Mouse (Mus musculus) lung, embryonic 14.5 days (tissue): ENCODE measurements around the gene Pdx1. TPM values are rescaled to one million over a fixed set of nuclear protein-coding genes. Genes with fewer than 3 reads are reported as not detected.

Source experiments
- ATAC-seq: fragments of 200-750 bp; cut with Nextera tagmentation; 2 replicates; pipeline ENCODE4 v1.8.0; 2017; ENCODE audit warnings: mild to moderate bottlenecking, moderate TSS enrichment, moderate library complexity; ENCODE audit not compliant: insufficient read depth
- DNase-seq: peaks from one replicate; pipeline ENCODE4 v3.0.0-alpha.2; 2015
- H3K27ac ChIP-seq: fragments of 300-500 bp; sonication (generic); 2 replicates; pipeline ENCODE4 v1.5.1; 2014; ENCODE audit warnings: low read depth, mild to moderate bottlenecking, moderate library complexity
- H3K27me3 ChIP-seq: fragments of 300-500 bp; sonication (generic); 2 replicates; pipeline ENCODE4 v1.6.1; 2014; ENCODE audit warnings: low read length, control low read depth; ENCODE audit not compliant: insufficient read depth
- H3K36me3 ChIP-seq: fragments of 300-500 bp; sonication (generic); 2 replicates; pipeline ENCODE4 v1.6.1; 2014; ENCODE audit warnings: control low read depth; ENCODE audit not compliant: insufficient read depth
- H3K4me1 ChIP-seq: fragments of 300-500 bp; sonication (generic); 2 replicates; pipeline ENCODE4 v1.6.1; 2014; ENCODE audit warnings: antibody characterized with exemption, control low read depth; ENCODE audit not compliant: insufficient read depth
- H3K4me2 ChIP-seq: fragments of 300-500 bp; sonication (generic); 2 replicates; pipeline ENCODE4 v1.6.1; 2014; ENCODE audit warnings: mild to moderate bottlenecking
- H3K4me3 ChIP-seq: fragments of 300-500 bp; sonication (generic); 2 replicates; pipeline ENCODE4 v1.5.1; 2014; ENCODE audit warnings: low read depth, low read length
- H3K9ac ChIP-seq: fragments of 300-500 bp; sonication (generic); 2 replicates; pipeline ENCODE4 v1.6.1; 2014
- H3K9me3 ChIP-seq: fragments of 300-500 bp; sonication (generic); 2 replicates; pipeline ENCODE4 v1.6.1; 2016; ENCODE audit warnings: low read depth, low read length, control low read depth
- CTCF ChIP-seq: IDR thresholded peaks from 2 replicates; pipeline ENCODE4 v1.5.1; 2016; ENCODE audit warnings: antibody characterized with exemption, low read depth
- WGBS: fragments of 180-500 bp; shearing (Covaris S2); extraction: QIAGEN DNeasy Blood & Tissue Kit; methylation state at CpG from one replicate; pipeline ENCODE4 v1.1.7; 2014; 5-methylcytosine and 5-hydroxymethylcytosine counted together
- polyA plus RNA-seq: library from polyadenylated mRNA; unstranded; fragments of >200 nt; fragmentation: Nextera tagmentation; extraction: Ambion mirVana; gene quantifications from 2 replicates; pipeline ENCODE4 v1.2.1, GENCODE M21; 2014

Pdx1 gene
- polyA plus RNA-seq, 1 experiment from 2014 or later: not detected

GRCm38 (mm10) chr5:147304276-147305155 lies 34.8 kb downstream of the Pdx1 start:
- Histone ChIP-seq H3K36me3 (no peaks in the 10 kb centered on the region), H3K4me2 (no peak overlapping the region), H3K9ac (no peak overlapping the region), H3K4me3 (no peak overlapping the region), H3K9me3 (no peaks in the 10 kb centered on the region), H3K27me3 (peaks cover 100% of the 10 kb centered on the region), H3K4me1 (no peaks in the 10 kb centered on the region), H3K27ac (no peak overlapping the region)
- under 1% methylated on average over 52 of the region's 54 CpGs for WGBS
- ATAC-seq: no peak
- TF ChIP-seq CTCF: no peak
- DNase-seq: no peak

- Histone ChIP-seq H3K4me3 (no peak overlapping the region), H3K4me1 (no peaks in the 10 kb centered on the region), H3K36me3 (no peaks in the 10 kb centered on the region), H3K27ac (no peak overlapping the region), H3K27me3 (peaks cover 100% of the 10 kb centered on the region), H3K9ac (no peak overlapping the region), H3K9me3 (no peaks in the 10 kb centered on the region), H3K4me2 (no peak overlapping the region)
- TF ChIP-seq CTCF: no peak
- under 1% methylated on average over 16 of the region's 16 CpGs for whole genome bisulfite sequencing
- DNase-seq: no peak
- no peak for ATAC-seq
Measured at GRCm38 (mm10) chr5:147305166-147305565, 35.4 kb downstream of the Pdx1 start.

- no peaks in the 10 kb centered on the region for H3K9me3 ChIP-seq
- no peaks in the 10 kb centered on the region for H3K36me3 ChIP-seq
- peak overlapping the region; percentile 32 for H3K4me2 ChIP-seq
- H3K27me3 ChIP-seq: peaks cover 100% of the 10 kb centered on the region
- no peak for ATAC-seq
- no peak for DNase-seq
- H3K27ac ChIP-seq: no peak overlapping the region
- WGBS: under 1% methylated on average over 57 of the region's 58 CpGs
- TF ChIP-seq CTCF: no peak
- H3K4me1 ChIP-seq: no peaks in the 10 kb centered on the region
- peak overlapping the region; percentile 8; the same call in 1 of the 2 replicates for H3K4me3 ChIP-seq
- no peak overlapping the region for H3K9ac ChIP-seq
Measured at GRCm38 (mm10) chr5:147305856-147306637, 36.3 kb downstream of the Pdx1 start.

- Histone ChIP-seq H3K27me3 (peaks cover 100% of the 10 kb centered on the region), H3K4me2 (peak within 1 kb of the TSS; percentile 32), H3K27ac (no peak within 1 kb of the TSS), H3K4me3 (peak within 1 kb of the TSS; percentile 8; the same call in 1 of the 2 replicates), H3K9me3 (no peaks in the 10 kb centered on the region), H3K9ac (no peak within 1 kb of the TSS), H3K4me1 (no peaks in the 10 kb centered on the region), H3K36me3 (no peaks in the 10 kb centered on the region)
- WGBS: under 1% methylated on average over 62 of the region's 63 CpGs
- ATAC-seq (peak; percentile 17; the same call in 1 of the 2 replicates), DNase-seq (no peak)
- TF ChIP-seq CTCF: no peak
Measured at GRCm38 (mm10) chr5:147306638-147307397, 37.1 kb downstream of the Pdx1 start, which contains the start of gene Cdx2. Gene Cdx2 (minus strand): TSS chr5:147307270.

- DNase-seq (no peak), ATAC-seq (no peak)
- H3K4me2 ChIP-seq: no peak overlapping the region
- 2% methylated on average over 12 of the region's 12 CpGs for WGBS
- H3K9me3 ChIP-seq: no peaks in the 10 kb centered on the region
- peaks cover 100% of the 10 kb centered on the region for H3K27me3 ChIP-seq
- H3K4me3 ChIP-seq: no peak overlapping the region
- H3K9ac ChIP-seq: no peak overlapping the region
- no peak overlapping the region for H3K27ac ChIP-seq
- no peaks in the 10 kb centered on the region for H3K4me1 ChIP-seq
- TF ChIP-seq CTCF: no peak
- H3K36me3 ChIP-seq: no peaks in the 10 kb centered on the region
Measured at GRCm38 (mm10) chr5:147307398-147307785, 37.6 kb downstream of the Pdx1 start.

- Histone ChIP-seq H3K27me3 (peaks cover 100% of the 10 kb centered on the region), H3K4me1 (no peaks in the 10 kb centered on the region), H3K4me2 (no peak overlapping the region), H3K4me3 (no peak overlapping the region), H3K36me3 (no peaks in the 10 kb centered on the region), H3K27ac (no peak overlapping the region), H3K9ac (no peak overlapping the region), H3K9me3 (no peaks in the 10 kb centered on the region)
- ATAC-seq: no peak
- DNase-seq: no peak
- 6% methylated on average over 9 of the region's 9 CpGs for WGBS
- TF ChIP-seq CTCF: no peak
Measured at GRCm38 (mm10) chr5:147308451-147308850, 38.7 kb downstream of the Pdx1 start.
